Mouse (Mus musculus): ENCODE data around the gene Gmeb2.

The Gmeb2 gene

DNA sequence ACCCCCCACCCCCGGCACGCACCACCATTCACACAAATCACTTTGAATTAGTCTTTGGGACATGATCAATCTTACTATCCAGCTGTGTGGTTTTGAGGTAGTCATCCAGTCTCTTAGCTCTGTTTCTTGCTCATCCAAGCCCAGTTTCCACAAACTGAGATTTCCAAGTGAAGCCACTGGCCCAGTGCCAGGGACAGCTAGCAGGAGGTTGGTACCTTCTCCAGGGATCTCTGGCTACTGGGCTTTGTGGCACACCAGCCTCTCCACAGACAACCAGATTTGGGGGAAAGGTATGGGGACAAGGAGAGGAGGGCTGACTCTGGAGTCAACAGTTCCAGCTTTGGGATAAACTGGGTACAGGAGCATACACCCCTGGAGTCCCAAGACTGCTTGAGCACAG lies 67.5 kb downstream of the Gmeb2 start:
- peak in 1 of 2 experiments; percentile 49 for DNase-seq

DNA sequence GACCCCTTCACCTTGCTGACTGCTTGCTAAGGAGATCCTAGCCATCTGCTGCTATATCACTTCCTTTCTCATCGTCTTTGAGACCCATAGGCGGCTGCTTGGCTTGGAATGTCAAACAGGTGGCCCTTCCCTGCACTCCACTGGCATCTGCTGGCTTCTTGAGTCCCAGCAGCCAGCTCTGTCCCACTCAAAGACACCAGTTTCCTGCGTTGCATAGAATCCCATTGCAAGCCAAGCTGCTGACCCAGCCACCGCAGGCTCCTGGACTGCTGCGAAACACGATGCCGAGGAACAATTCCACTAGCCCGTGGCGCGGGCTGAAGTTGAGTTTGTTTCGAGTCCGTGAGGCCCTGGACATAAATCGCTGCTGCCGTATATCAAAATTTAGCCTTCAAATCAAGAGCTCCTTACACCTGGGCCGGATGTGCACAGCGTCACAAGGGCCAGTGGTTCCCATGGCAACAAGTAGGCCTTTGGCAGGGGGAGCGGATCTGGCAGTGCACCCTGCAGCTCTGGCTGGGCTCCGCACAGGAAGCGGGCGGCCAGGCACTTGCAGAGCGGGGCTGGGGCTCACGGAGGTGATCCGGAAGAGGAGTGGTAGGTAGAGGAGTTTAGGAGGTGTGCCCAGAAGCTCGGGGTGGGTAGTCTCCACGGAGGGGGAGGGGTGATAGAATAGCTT lies 68.2 kb downstream of the Gmeb2 start, which contains the start of gene Fndc11:
Gene Fndc11 (plus strand): TSS at position 476 of the 679 bp plus-strand sequence.
- peak; percentile 83 to 94 for DNase-seq

DNA sequence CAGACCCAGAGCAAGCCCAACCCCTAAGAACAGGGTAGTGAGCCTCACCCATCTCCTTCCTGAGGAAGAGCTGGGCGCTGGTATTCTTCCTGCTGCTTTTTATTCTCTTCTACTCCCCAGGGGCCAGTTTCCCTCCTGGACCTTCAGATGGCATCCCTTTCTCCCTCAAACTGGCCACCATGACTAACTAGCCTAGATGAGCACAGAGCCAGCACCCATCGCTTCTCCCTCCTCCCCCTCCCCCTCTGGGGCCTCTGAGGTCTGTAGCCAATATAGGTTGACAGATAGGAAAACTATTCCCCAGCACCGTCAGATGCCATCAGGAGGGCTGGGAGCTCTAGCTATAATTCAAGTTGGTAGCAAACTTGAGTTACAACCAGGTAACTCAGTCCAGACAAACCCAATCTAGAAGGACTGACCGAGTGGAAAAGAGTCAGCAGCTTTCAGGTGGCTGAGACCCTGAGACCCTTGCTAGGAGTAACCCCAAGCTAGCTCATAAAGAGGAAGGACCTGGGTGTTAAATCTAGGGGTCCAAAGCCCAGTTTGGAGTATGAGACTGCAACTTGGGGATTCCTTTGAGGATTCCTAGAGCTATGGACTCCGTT lies 68.9 kb downstream of the Gmeb2 start:
- peak in 1 of 2 experiments; percentile 15 for DNase-seq

DNA sequence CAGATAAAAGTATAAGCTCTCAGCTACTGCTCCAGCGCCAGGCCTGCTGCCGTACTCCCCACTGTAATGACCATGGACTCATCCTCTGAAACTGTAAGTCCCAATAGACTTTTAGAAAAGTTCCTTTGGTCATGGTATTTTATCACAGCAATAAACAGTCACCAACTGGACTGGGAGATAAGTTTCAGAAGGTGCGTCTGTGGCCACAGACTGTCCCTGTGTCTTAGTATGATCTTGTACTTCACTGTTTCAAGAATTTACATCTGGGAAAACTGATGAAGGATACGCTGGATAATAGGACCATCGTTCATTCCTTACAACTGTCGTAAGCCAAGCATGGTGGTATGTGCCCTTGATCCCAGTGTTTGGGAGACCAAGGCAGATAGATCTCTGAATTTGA lies 71.8 kb downstream of the Gmeb2 start:
- no peak for DNase-seq

DNA sequence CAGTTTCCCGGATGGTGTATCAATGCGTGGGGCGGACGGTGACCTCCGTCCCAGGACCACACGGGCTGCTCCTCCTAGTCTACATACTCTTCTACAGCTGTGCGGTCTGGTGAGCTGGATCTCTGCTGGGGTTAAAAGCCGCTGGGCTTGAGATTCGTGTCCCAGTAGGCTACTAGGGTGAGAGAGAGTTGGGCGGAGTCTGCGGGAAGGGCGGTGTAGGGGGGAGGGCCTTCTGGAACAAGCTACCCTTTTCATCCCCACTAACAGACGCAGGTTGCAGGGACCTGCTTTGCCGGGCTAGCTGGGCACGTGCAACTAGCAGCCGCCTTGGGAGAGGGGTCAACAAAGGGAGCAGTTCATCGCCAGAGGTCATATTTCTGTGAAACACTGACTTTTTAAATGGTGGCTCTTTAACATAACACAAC lies 74.8 kb downstream of the Gmeb2 start, which contains the start of gene Srms:
Gene Srms (minus strand): TSS at position 165 of the 425 bp plus-strand sequence.
- peak; percentile 61 to 72 for DNase-seq

DNA sequence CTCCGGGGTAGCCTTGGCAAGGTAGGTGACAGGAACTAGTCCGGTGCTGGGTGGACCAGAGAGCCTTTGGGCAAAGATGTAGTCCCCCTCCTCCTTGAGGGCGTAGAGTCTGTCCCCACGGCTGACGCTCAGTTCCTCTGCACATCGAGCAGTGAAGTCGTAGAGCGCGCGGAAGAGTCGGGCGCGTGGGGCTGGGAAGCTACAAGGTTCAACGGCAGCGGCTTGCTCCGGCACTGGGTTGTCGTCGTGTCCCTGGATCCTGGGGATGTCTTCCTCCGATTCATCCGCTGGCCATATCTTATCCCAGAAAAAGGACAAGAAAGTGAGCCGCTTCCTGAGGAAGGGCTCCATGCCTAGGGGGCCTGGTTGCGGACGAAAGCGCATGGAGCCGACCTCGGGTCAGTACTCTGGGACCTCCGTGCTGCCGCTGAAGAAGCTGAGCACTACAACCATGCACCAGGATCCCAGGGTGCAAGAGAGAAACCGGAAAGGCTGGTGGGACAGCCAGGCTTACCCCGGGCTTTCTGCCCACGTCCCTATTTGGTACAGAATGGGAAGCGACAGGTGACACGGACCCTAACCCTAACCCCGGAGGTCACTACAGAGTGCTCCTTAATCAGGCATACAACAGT lies 75.3 kb downstream of the Gmeb2 start:
- DNase-seq, result peak; percentile 17 to 43

DNA sequence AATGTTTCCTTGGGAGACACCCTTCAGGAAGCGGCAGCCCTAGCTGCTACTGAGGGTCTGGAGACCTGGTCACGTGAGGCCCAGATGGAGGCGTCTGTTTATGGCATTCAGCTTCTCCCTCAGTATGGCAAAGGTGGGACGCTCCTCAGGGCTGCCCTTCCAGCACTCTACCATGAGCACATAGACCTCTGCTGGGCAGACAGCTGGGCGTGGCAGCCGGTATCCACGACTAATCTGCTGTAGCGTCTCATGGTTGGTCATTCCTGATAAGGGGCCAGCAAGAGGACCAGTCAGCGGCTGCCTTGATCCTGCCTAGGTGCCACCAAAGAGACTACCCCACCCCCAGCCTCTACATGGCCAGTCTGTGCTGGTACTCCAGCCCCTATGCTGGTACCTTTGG lies 81.7 kb downstream of the Gmeb2 start:
- peak in 1 of 2 experiments; percentile 24 for DNase-seq

DNA sequence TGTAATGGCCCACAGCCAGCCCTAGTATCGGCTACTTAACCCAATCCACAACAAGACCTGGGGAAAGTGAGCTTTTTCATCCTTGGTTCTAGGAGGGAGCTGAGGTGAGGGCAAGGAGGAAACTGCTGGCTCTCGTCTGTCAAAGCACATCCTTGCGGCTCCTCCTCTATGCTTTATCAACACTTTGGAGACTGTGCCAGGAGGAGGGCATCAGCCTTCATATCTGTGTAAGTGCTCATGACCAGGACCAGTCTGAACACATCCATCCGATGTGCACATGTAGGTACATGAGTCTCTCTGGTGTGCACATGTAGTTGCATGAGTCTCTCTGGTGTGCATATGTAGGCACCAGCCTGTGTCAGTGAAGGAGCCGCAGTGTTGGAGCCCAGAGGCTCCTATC lies 82.2 kb downstream of the Gmeb2 start:
- DNase-seq, result no peak

DNA sequence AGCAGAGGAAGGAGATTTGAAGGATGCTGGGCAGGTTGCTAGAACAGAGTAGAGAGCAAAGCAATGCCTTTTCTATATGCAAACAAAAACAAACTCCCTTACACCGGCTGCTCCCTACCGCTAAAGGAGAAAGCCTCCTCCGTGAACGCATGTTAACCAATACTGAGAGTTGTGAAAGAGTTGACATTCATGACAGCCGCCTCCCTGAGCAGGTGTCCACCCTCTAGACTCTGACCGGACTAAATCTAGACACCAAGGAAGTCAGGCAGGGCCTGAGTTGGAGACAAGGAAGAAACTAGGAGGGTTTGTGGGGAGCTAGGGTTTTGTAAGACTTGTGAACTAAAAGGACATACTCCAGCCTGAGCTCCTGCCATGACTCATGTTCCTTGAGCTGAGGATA lies 84.9 kb downstream of the Gmeb2 start:
- DNase-seq, result no peak

DNA sequence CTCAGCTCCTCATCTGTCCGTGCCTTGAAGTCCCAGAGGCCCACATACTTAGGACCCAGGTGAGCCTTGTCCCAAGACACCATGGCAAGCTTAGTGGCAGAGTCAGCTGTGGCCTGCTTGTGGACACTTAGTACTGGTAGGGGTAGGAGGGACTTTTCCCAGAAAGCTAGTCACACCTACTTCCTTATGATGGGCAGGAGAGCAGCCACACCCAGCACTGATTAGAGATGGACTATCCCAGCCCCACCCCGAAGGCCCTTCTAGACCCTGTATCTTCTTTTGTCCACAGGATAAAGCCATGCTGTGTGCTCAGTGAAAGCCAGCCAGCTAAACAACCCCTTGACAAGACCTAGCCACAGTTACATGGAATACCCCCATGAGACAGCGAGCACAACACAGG lies 85.4 kb downstream of the Gmeb2 start, which contains the start of gene Ptk6:
Gene Ptk6 (minus strand): TSS at position 368 of the 400 bp plus-strand sequence.
- DNase-seq, result no peak

DNA sequence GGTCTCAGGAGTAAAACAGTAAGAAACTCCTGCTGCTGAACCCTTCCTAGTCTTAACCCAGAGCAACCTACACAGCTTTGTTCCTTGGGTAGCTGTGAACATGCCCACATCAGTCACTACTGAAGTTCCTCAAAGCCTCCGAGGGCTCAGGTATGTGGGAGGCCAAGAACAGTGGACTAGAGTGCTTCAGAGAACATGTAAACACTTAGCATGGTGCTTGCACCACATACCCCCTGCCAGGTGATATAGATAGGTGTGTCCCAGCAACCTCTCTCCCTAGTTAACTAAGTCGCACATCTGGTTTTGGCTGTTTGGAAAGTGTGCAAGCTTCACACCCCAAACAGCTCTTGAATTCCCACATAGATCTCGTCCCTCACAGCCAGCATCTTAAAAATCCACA lies 86.2 kb downstream of the Gmeb2 start:
- DNase-seq, result no peak

Measured in kidney, postnatal 25 days (tissue).